Mouse (Mus musculus): ENCODE results near the gene Cdk14. TPM values are rescaled to one million over a fixed set of nuclear protein-coding genes. Genes with fewer than 3 reads are reported as not detected.

Gene Cdk14
- polyA plus RNA-seq, 1 experiment = 14.8 TPM

GRCm38 (mm10) chr5:4761891-4762290, 658.2 kb downstream of the Cdk14 start:
- Histone ChIP-seq H3K4me1 (ENCODE audit: control insufficient read depth, insufficient read depth, low read length) (no peaks in the 10 kb centered on the region), H3K9me3 (replicated peaks; ENCODE audit: control insufficient read depth, insufficient read depth, low read length, poor library complexity, severe bottlenecking) (no peaks in the 10 kb centered on the region), H3K36me3 (ENCODE audit: control insufficient read depth, insufficient read depth, low read length, poor library complexity, severe bottlenecking) (no peaks in the 10 kb centered on the region), H3K27ac (ENCODE audit: insufficient read depth, low read length) (no peak overlapping the region), H3K9ac (ENCODE audit: low read depth, poor library complexity, severe bottlenecking) (no peak overlapping the region), H3K4me3 (ENCODE audit: low read depth, low read length) (no peak overlapping the region), H3K27me3 (ENCODE audit: control insufficient read depth, insufficient read depth, low read length, poor library complexity, severe bottlenecking) (peaks cover 1% of the 10 kb centered on the region; the same call in 1 of the 2 replicates)
- TF ChIP-seq POLR2A (IDR thresholded peaks at IDR 0.05; ENCODE audit: insufficient read depth, low read length) = no peak
- TF ChIP-seq CTCF (IDR thresholded peaks at IDR 0.05; ENCODE audit: low read depth, low read length) = no peak
- no peak for TF ChIP-seq EP300 (IDR thresholded peaks at IDR 0.05; ENCODE audit: insufficient read depth, low read depth, low read length)

- H3K27ac ChIP-seq (ENCODE audit: insufficient read depth, low read length) = no peak overlapping the region
- TF ChIP-seq CTCF (IDR thresholded peaks at IDR 0.05; ENCODE audit: low read depth, low read length) (no peak), EP300 (IDR thresholded peaks at IDR 0.05; ENCODE audit: insufficient read depth, low read depth, low read length) (no peak), POLR2A (IDR thresholded peaks at IDR 0.05; ENCODE audit: insufficient read depth, low read length) (no peak)
- H3K27me3 ChIP-seq (ENCODE audit: control insufficient read depth, insufficient read depth, low read length, poor library complexity, severe bottlenecking) = peaks cover 6% of the 10 kb centered on the region; the same call in 1 of the 2 replicates
- no peaks in the 10 kb centered on the region for H3K9me3 ChIP-seq (replicated peaks; ENCODE audit: control insufficient read depth, insufficient read depth, low read length, poor library complexity, severe bottlenecking)
- H3K4me1 ChIP-seq (ENCODE audit: control insufficient read depth, insufficient read depth, low read length) = no peaks in the 10 kb centered on the region
- no peaks in the 10 kb centered on the region for H3K36me3 ChIP-seq (ENCODE audit: control insufficient read depth, insufficient read depth, low read length, poor library complexity, severe bottlenecking)
- H3K4me3 ChIP-seq (ENCODE audit: low read depth, low read length) = peak overlapping the region; percentile 44
- H3K9ac ChIP-seq (ENCODE audit: low read depth, poor library complexity, severe bottlenecking) = no peak overlapping the region
Measured at GRCm38 (mm10) chr5:4758331-4759080, 661.6 kb downstream of the Cdk14 start.

GRCm38 (mm10) chr5:4757902-4758301, 662.2 kb downstream of the Cdk14 start, which contains the start of gene Fzd1:
Gene Fzd1, minus strand, starts transcription at chr5:4758035.
- Histone ChIP-seq H3K27ac (ENCODE audit: insufficient read depth, low read length) (no peak within 1 kb of the TSS), H3K9ac (ENCODE audit: low read depth, poor library complexity, severe bottlenecking) (peak within 1 kb of the TSS; percentile 57), H3K27me3 (ENCODE audit: control insufficient read depth, insufficient read depth, low read length, poor library complexity, severe bottlenecking) (peaks cover 6% of the 10 kb centered on the region; the same call in 1 of the 2 replicates), H3K36me3 (ENCODE audit: control insufficient read depth, insufficient read depth, low read length, poor library complexity, severe bottlenecking) (no peaks in the 10 kb centered on the region), H3K4me1 (ENCODE audit: control insufficient read depth, insufficient read depth, low read length) (no peaks in the 10 kb centered on the region), H3K9me3 (replicated peaks; ENCODE audit: control insufficient read depth, insufficient read depth, low read length, poor library complexity, severe bottlenecking) (no peaks in the 10 kb centered on the region), H3K4me3 (ENCODE audit: low read depth, low read length) (peak within 1 kb of the TSS; percentile 67)
- no peak for TF ChIP-seq POLR2A (IDR thresholded peaks at IDR 0.05; ENCODE audit: insufficient read depth, low read length)
- TF ChIP-seq EP300 (IDR thresholded peaks at IDR 0.05; ENCODE audit: insufficient read depth, low read depth, low read length) = 0 out of 2 replicates have a peak, but pooled peaks have one; percentile 29
- no peak for TF ChIP-seq CTCF (IDR thresholded peaks at IDR 0.05; ENCODE audit: low read depth, low read length)

- no peak for TF ChIP-seq EP300 (IDR thresholded peaks at IDR 0.05; ENCODE audit: insufficient read depth, low read depth, low read length)
- no peak for TF ChIP-seq CTCF (IDR thresholded peaks at IDR 0.05; ENCODE audit: low read depth, low read length)
- TF ChIP-seq POLR2A (IDR thresholded peaks at IDR 0.05; ENCODE audit: insufficient read depth, low read length) = no peak
- Histone ChIP-seq H3K27me3 (ENCODE audit: control insufficient read depth, insufficient read depth, low read length, poor library complexity, severe bottlenecking) (peaks cover 6% of the 10 kb centered on the region; the same call in 1 of the 2 replicates), H3K27ac (ENCODE audit: insufficient read depth, low read length) (no peak overlapping the region), H3K9me3 (replicated peaks; ENCODE audit: control insufficient read depth, insufficient read depth, low read length, poor library complexity, severe bottlenecking) (no peaks in the 10 kb centered on the region), H3K4me1 (ENCODE audit: control insufficient read depth, insufficient read depth, low read length) (no peaks in the 10 kb centered on the region), H3K36me3 (ENCODE audit: control insufficient read depth, insufficient read depth, low read length, poor library complexity, severe bottlenecking) (no peaks in the 10 kb centered on the region), H3K4me3 (ENCODE audit: low read depth, low read length) (peak overlapping the region; percentile 67), H3K9ac (ENCODE audit: low read depth, poor library complexity, severe bottlenecking) (peak overlapping the region; percentile 57)
Measured at GRCm38 (mm10) chr5:4756871-4757711, 663.0 kb downstream of the Cdk14 start.

GRCm38 (mm10) chr5:4756001-4756681, 664.0 kb downstream of the Cdk14 start:
- peaks cover 6% of the 10 kb centered on the region; the same call in 1 of the 2 replicates for H3K27me3 ChIP-seq (ENCODE audit: control insufficient read depth, insufficient read depth, low read length, poor library complexity, severe bottlenecking)
- 0 out of 2 replicates have a peak overlapping the region, but pooled peaks have one; percentile 57 for H3K9ac ChIP-seq (ENCODE audit: low read depth, poor library complexity, severe bottlenecking)
- no peaks in the 10 kb centered on the region for H3K9me3 ChIP-seq (replicated peaks; ENCODE audit: control insufficient read depth, insufficient read depth, low read length, poor library complexity, severe bottlenecking)
- H3K36me3 ChIP-seq (ENCODE audit: control insufficient read depth, insufficient read depth, low read length, poor library complexity, severe bottlenecking) = no peaks in the 10 kb centered on the region
- H3K4me3 ChIP-seq (ENCODE audit: low read depth, low read length) = peak overlapping the region; percentile 67
- H3K27ac ChIP-seq (ENCODE audit: insufficient read depth, low read length) = no peak overlapping the region
- TF ChIP-seq CTCF (IDR thresholded peaks at IDR 0.05; ENCODE audit: low read depth, low read length) = no peak
- no peak for TF ChIP-seq EP300 (IDR thresholded peaks at IDR 0.05; ENCODE audit: insufficient read depth, low read depth, low read length)
- no peak for TF ChIP-seq POLR2A (IDR thresholded peaks at IDR 0.05; ENCODE audit: insufficient read depth, low read length)
- H3K4me1 ChIP-seq (ENCODE audit: control insufficient read depth, insufficient read depth, low read length) = no peaks in the 10 kb centered on the region
